Mouse (Mus musculus): ENCODE measurements at regions not wholly inside any gene's neighbourhood (a gene's known extent, or its start where the extent isn't known, plus 50 kb on each side); places are given as distances from the start of the nearest gene placed in this dataset.
A peak's percentile ranks its signal among the peaks of the same experiment; 100 is the strongest.
"Not testable (repeated sequence)": the region's sequence is repeated elsewhere in the genome, so short reads cannot be mapped to it uniquely, and the experiment has no call there.

DNA sequence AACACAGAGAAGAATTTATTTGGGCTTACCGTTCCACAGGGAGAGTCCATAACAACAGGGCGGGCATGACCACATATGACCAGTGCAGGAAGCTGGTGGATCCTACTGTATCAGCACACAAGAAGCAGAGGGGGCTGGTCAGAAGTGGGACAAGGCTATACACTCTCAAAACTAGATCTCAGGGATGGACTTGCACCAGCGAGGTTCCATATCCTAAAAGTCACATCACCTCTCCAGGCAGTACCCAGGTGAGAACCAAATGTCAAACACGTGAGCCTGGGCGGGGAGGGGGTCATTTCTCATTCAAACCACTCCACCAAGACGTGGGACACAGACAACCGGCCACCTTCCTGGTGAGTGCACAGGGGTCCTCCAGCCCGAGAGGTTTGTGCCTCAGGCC lies 167.9 kb downstream of the Basp1 start:
- DNase-seq (ENCODE audit: low spot score in 2 of 2): no peak

DNA sequence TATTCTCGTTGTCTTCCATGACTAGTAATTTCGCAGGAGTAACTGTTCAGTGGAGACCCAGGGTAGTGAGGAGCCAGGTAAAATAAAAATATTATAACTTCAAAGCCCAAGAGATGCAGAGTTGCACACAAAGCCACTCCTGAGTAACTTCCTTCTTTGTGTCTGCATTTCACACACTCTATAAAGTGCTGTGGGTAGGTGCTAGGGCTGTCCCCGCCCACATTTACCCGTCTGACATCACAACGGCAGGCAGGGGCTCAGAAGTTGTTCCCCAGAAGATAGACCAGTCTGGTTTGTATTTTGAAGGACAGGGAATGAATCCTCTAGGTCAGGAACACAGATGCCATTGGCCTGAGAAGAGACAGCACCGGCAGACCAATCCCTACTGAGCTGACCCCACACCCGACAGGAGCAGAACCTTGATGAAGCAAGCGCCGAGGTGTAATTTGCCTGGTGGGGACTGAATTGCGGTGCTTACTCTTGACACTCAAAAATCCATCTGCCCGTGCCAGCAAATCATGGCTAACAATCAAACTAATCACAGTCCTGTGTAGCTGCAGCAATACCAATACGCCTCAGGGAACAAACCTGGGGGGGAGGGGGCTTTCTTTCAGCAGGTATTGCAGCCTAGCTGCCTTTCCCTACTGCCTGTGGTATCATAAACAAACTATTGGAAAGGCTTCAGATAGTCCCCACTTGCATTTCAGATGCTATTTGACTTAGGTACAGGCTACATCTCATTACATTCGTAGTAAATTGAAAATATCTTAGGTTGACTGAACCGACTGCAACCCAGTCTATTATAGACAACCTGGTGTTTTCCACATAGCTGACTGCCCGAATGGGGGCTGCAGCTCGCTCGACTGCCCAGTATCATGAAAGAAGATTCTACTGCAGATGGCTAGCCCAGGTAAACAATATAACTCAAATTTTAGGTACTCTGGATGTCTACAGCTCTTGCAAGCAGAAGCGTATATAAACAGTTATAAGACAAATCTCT lies 175.6 kb downstream of the Basp1 start:
- no peak for DNase-seq (ENCODE audit: low spot score in 2 of 2)

DNA sequence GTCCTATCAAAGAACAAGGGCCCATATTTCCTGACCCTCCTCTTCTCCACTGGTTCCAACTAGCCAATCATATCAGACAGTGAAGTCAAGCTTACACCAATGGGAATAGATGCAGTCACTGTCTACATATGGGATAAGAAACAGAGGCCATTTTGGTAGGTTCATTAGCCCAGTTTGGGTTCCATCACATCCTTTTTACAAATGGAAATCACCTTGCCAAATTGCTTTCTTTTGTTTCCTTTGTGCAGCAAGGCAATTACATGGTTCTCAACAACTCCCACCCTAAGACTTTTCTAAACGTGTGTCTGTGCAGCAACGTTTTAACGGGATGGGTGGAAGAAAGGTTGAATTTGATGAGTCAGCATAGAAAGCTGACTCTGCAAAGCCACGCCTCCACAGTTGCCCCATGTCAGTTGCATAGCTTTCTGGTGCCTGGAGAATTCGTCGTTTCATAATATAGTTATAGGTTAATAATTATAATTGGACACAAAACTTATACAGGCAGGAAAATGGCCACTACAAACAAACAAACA lies 177.3 kb downstream of the Basp1 start:
- no peak for DNase-seq (ENCODE audit: low spot score in 2 of 2)

DNA sequence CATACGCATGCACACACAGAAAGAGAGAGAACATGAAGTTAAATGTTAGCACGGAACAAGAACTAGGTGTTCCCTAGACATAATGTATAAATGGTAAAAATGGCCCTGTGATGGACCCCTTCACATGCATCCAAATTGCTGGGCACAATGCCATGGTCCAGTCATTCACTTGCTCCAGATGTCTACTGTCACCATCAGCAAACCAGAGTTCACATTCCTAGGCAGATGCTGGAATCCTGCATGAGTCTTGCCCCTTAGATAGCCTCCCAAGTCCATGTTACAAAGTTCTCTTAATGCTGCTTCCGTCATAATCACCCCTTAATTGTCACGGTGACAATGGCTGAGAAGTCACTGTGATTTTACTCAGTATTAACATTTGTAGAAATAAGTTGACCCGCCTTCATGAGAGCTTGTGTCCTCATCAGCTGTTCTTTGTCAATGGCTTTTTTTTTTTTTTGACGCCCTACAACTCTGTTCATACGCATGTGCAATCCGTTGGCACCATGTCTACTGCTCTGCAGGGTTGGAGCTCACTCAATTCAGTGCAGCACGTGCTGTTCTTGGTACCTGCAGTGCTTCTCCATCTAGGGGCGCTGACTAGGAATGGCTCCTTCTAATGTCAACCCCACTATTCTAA lies 179.4 kb downstream of the Basp1 start:
- no peak for DNase-seq (ENCODE audit: low spot score in 2 of 2)

DNA sequence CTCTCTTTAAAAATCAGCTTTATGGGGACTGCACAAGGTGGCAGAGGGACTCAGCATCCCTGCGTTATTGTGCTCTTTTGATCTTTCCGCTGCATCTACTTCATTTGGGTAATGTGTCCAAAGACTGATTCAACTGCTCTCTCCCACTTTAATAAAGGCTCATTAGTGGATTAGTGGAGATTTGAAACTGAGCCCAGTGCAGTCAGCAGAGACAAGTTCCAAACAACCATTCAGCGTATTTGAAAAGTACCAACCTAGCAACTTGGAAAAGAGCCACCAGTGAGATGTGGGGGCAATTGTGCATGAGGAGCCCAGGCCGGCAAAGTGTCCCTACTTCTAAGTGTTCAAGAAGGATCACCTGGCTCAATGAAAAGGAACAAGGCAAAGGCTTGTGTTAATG lies 183.4 kb downstream of the Basp1 start:
- peak; percentile 31 to 53 for DNase-seq (ENCODE audit: low spot score in 2 of 2)

DNA sequence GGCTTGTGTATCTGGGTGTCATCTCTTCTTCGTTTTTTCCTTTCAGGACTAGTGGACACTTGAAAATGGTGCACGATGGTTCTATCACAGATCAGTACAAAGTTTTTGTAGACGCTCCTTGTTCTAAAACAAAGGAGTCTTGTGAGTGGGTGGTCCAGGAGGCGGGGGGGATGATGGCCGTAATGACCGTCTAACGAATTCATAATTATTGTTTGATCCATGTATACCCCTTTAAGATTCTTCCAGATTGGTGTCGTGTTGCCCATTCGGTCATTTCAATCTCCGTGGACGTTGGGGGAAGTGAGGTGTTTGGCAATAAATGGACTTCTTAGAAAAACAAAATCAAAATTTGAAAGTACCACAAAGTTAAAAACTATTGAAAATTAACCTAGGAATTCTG lies 183.8 kb downstream of the Basp1 start:
- DNase-seq (ENCODE audit: low spot score in 2 of 2): no peak

DNA sequence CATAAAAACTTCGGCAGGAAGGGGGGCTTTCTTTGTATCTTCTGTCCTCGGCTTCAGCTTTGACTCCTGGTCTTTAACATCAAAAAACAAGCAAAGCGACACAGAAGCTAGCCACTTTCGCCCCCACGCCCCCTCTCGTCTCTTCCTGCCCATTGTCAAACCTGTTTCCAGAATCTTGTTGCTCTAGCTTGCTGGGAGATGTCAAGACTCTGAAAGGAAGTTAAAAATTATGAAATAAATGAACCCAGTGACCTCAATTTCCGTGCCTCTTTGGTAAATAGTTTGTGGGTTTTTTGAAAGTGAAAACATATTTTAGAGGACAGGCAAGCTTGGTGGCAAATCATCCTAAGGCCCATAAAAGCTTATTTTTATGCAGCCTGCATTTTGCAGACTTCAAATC lies 186.1 kb downstream of the Basp1 start:
- DNase-seq (ENCODE audit: low spot score in 2 of 2): no peak

DNA sequence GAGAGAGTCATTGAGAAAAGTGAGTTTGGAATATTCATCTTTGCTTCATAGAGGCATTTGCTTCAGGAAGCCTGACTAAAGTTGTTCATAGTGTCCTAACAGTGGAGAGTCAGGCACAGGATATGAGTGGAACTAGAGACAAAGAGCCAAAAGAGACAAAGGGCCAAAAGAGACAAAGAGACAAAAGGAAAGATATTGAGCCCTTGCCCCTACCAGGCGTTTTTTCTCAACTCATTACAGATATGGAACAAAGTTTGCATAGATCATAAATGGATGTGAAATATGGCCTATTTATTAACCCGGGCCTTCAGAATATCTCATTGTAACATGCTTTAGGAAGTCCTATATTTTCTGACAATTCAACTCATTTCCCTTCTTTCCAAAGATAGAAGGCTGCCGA lies 187.6 kb downstream of the Basp1 start:
- no peak for DNase-seq (ENCODE audit: low spot score in 2 of 2)

DNA sequence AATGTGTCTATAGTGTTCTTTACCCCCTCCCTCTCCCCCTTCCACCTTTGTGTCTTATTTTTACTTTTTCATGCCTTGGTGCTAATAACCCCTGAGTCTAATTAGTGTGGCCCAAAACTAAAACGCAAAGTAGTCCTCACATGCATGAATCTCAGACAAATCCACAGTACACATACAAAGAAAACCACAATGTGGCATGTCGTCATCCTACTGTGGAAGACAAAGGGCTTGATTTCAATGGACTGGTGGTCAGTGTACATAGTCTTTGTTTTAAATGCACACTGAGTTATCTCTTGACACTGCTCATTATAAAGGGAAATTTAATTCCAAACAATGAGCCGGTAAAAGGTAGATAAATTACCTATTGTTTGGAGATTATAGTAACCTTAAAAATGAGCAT lies 188.1 kb downstream of the Basp1 start:
- DNase-seq (ENCODE audit: low spot score in 2 of 2): no peak

DNA sequence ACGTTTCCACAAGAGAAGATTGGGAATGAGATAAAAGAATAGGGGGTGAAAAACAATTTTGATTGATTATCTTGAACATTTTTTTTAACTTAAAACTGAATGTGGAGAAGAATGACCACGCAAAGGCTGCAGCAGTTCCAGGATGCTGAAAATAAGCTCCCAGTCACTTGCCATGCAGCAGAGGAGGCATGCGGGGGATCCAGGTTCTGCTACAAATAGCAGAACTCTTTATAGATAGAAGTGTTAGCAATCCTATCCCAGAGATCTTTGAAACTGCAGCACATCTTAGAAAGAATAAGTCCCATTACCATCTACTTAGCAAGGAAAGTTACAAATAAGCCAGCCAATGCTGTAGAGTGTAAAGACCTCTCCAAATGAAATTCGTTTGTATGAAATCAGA lies 191.8 kb downstream of the Basp1 start:
- peak in 1 of 2 experiments; percentile 46 for DNase-seq (ENCODE audit: low spot score in 2 of 2)

DNA sequence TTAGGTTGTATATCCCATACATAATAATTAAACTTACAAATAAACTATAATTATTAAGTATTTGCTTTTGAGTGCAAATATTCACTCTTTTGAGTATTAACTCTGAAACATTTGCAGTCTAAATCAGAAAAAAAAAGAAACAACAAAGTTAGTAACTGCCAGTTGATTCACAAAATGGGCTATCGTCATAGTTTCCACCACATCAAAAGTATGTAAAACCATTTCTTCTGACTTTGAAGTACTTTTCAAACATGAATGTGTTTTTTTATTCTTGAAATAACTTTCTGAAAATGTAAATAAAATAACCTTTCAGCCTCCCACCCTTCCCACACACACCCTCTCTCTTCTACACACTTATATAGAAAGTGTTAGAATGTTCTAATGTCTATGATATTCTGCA lies 197.2 kb downstream of the Basp1 start:
- DNase-seq (ENCODE audit: low spot score in 2 of 2): no peak

DNA sequence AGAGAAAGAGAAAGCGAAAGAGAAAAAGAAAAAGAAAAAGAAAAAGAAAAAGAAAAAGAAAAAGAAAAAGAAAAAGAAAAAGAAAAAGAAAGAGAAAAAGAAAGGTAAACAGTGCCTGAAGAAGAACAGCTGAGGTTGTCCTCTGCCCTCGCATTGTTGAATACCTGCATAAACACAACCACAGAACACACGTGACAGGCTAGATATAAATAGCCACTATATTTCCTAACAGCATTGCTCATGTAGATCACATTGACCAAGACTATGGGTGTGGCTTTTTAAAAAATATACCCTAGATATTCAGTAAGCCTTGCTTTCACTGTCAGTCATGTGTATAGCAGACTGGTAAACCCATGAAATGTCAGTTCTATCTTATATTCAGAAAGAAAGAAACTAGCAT lies 211.5 kb downstream of the Basp1 start:
- no peak for DNase-seq (ENCODE audit: low spot score in 2 of 2)

DNA sequence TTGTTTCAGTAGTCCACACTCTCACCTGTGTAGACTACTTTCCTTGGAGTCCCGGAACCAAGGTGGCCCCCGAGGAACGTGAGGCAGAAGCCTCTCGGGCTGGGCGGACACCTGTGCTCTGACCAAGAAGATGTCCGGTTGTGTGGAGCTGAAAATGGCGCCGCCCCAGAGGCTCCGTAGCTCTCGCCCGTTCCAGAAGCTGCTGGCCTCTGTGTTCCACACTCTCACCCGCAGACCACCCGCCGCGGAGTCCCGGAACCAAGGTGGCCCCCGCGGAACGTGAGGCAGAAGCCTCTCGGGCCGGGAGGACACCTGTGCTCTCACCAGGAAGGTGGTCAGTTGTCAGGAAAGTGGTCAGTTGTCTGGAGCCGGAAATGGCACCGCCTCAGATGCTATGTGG lies 213.3 kb downstream of the Basp1 start:
- DNase-seq (ENCODE audit: low spot score in 2 of 2): not testable (repeated sequence)

DNA sequence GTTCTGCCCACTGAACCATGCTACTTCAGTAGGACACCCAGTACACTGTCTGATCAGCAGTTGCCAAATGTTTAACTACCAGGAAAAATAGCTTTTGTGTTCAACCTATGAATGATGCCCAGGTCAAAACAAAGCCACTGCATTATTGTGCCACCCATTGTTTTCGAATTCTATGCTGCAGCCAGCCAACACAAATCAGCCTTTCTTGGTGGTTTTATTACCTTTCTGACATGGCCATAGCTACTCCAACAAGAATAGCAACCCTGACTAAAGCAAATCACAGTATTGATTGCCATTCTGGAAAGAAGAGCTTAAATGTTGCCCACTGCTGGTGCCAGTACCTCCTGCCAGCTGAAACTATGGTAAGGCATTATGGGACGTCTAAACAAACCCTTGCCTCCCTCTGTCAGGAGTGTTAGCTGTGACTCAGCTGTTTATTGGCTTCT lies 225.7 kb downstream of the Basp1 start:
- no peak for DNase-seq (ENCODE audit: low spot score in 2 of 2)

DNA sequence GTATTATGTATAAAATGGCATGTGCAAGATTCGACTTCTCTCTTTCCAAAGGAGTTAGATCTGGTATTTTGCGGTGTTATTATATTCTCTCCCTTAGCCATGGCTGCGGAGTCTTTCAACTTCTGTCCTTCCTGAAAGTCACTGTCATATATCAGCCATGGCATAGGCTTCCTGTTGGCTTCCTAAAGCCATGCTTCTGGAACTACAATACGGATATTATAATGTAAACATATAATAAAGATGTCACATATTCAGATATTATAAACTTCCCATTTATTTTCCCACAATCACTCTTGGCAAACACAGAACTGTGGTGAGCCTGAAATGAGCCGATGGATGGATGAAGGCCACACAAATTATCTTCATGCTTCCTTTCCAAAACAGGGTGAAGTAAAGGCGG lies 240.8 kb downstream of the Basp1 start:
- DNase-seq (ENCODE audit: low spot score in 2 of 2): no peak

DNA sequence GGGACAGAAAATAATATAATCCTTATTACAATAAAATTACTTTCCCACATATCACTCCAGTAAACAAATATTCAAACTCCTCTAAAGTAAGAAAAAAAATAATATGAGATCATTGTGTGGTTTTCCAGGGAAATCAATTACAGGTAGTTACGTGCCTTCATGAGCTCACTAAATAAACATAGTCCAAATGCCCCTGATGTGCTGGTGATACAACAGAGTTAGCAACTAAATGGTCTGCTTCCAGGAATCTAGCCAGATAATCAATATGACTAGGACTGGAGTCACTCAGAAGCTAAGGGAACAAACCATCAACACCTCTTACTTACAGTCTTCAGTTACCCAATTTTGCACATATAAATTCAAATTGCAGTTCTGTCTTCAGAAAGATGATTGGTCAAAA lies 267.2 kb downstream of the Basp1 start:
- DNase-seq (ENCODE audit: low spot score in 2 of 2): no peak

DNA sequence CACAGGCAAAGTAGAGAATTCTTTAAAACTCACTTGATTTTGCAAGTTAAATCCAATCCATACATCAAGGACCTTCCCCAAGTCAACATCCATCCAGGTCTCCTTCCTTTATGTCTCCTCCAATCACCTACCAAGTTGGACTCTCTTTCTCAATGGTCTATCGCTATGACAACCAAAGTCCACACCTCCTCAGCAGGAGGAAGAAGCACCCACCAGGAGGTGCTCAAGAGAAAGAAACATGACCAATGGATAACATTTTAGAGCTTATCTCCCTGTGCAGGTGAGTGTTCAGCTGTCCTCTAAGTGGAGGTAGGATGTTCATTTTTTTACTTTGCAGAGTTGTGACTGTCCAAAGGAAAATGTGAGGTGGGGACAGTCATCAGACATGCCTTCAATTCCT lies 269.3 kb downstream of the Basp1 start:
- no peak for DNase-seq (ENCODE audit: low spot score in 2 of 2)

DNA sequence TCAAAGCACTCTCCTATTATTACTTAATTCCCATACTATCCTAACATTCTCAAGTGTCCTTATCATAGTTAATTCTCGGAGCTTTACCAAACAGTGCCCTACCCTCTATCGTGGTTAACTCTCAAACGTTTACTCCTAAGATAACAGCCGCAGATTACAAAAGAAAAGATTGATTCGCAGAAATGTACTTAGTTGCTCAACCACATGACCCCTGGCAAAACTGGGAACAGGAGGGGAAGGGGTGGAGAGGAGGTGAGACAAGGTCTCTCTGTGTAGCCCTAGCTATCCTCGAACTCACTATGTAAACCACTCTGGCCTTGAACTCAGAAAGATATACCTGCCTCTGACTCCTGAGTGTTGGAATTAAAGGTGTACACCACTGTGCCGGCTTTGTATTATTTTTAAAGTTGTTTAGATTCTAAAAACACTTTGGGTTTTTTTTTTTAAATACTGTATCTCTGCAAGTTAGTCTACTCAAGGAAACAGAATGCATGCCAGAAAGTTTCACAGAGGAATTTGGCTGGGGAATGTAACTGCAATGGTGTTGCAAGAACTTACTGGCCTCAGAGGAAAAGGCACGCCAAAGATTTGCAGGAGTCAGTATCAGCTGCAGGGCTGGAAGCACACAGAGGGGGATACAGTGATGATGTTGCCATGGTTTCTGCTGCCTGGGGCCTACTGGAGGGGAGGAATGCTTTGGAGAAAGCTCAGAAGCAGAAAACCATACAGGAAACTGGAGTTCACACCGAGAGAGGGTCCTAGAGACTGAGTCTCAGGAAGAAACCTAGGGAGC lies 273.0 kb downstream of the Basp1 start:
- DNase-seq (ENCODE audit: low spot score in 2 of 2): peak; percentile 27 to 49

DNA sequence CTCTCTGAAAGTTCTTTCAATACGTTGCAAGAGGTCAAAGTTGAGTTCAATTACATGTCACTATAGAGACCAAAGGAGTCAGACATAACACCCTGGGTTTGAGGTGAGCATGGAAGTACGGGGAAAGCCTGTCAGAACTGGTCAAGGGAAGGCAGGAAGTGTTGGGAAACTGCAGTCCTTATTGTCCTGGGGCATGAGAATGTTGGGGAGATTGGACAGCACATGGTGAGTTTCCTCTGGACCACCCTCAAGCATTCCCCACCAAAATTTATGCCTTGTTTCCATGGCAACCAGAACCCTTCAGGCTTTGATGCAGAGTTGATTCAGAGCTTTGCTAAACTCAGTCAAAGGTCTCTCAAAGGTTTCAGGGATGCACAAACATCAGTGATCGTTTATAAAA lies 276.5 kb downstream of the Basp1 start:
- DNase-seq (ENCODE audit: low spot score in 2 of 2): no peak

DNA sequence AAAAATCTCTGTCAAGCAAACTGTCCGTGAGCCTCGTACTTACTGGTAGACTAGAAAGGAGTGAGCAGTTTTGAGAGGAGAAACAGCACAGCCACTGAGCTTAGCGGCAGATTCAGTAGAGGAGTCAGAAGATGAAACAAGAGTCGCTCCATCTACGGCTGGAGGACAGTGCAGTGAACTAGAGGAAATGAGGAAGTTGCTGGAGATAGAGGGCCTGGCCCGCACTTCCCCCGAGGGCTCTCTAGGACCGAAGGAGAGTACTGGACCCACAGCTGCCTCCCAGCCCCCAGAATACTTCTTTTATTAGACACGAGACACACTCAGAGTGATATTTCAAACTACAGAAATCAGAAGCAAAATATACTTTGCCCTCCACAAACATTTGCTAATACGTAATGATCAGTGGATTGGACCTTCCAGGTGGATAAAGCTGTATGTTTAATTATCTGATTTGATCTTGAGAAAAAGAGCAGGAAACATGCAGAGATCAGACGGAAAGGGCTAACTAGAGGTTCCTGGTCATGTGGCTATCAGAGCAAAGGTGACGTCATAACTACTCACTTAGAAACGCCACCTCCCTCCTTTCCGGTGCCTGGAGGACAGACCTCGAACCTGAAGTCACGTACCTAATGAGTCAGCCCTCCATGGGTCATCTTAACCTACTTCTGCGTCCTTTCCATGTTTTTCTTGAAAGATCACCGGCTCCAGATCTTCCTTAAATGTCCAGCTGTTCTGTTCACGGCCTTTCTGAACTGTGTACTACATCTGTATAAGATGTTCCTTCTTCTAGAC lies 277.9 kb downstream of the Basp1 start:
- no peak for DNase-seq (ENCODE audit: low spot score in 2 of 2)

DNA sequence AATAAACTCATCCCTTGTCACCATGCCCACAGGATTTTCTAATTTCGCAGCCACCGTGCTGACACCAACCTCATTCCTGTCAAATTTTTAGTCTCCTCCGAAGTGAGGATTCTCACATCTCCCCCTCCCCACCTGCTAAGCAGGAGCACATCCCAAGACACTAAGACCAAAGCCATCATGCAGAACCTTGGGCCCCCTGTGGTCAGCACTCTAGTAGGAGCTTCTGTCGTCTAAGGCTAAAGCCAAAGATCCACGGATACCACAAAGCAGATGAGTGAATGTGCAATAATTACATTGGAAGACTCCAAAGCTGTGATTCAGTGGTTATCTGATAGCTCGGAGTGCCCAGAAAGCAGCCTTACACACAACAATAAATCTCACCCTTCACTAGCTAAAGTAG lies 283.5 kb downstream of the Basp1 start:
- DNase-seq (ENCODE audit: low spot score in 2 of 2): no peak

All from right cerebral cortex, postnatal 10 days (tissue).